Mouse (Mus musculus): ENCODE results near the gene Trpv2.

Gene Trpv2

GRCm38 (mm10) chr11:62573959-62574702, at the start of gene Trpv2:
Trpv2 (plus strand) TSS chr11:62574486.
- no peak for DNase-seq

GRCm38 (mm10) chr11:62537089-62537488, 37.2 kb upstream of the Trpv2 start:
- no peak for DNase-seq

DNA sequence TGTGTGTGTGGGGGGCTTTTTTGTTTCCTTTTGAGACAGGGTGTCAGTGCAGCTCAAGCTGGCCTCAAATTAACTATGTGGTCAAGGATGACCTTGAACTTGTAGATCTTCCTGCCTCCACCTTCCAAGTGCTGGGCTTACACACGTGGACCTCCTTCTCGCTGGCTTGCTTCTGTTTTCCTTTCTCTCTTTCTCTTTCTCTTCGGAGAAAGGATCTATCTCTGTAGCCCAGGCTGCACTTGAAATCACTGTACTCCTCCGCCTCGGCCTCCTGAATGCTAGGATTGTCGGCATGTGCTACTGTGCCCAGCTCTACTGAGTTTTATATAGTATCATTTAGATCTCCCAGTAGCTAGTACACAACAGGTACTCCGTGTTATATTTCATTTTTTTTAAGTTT, 36.7 kb upstream of the Trpv2 start:
- DNase-seq: no peak

DNA sequence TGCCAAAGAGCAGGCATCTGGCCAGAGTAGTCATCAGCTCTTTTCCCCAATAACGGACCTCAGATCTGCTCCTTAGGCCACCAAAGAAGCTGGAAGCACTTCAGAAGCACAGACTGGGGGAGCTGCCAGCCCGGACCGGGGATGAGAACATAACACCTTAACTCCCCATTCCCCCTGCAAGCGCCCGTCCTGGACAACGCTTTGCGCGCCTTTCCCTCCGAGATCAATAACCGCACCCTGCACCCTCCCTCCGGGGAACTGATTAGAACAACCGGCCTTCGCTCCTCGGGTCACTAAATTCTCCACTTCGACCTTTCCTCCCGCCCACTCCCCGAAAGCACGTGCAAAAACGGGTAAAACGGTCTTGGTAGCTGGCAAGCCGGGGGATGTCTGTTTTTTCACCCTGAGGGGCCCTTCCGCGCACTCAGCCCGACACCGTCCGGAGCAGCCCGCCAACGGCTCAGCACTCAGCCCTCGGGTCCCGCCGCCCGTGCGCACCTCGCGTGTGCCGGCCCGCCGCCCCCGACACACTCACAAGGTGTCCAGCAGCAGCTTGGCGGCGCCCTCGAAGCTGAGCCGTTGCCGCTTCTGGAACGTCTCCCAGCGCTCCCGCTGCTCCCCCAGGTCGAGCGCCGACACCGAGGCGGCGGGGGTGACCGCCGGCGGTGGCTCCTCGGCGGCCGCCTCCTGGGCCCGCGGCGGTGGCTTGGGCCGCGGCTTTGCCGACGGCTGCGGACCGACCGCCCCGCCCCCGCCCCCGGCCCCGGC, 35.8 kb upstream of the Trpv2 start:
- DNase-seq: peak; percentile 58

DNA sequence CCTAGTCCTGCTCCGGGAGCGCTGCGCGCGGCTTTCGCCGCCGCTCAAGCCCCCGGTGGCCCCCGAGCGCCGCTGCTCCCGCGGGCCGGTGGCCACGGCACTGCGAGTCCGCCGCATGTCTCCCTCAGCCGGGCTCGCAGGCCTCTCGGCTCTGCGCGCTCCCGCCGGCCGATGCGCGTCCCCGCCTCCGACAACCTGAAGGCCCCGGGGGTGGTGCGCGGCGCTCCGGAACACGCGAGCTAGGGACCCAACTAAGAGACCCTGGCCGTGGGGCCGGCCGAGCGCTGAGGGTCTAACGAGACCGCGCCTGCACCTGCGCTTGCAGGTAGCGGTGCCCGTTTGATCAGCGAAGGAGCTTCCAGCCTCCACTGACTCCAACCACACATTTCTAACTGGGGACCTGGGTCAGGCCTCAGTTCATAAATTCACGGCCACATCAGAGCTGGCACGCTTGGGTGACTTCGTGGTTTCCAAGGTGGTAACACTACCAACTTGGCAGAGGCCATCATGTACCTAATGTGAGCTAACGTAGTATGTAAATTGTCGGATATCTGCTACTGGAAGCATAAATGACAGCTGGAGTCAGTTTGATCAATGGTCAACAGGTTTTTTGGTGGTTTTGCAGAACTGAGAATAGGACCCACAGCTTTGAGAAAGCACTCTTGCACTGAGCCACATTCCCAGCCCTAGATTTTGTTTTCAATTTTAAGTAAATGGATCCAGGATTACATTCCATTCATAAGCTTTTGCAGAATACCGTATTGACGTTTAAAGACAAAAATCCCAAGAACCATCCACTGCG, 35.0 kb upstream of the Trpv2 start, which contains the start of gene Cenpv:
Gene Cenpv (minus strand): TSS at position 173 of the 802 bp plus-strand sequence.
- peak; percentile 77 for DNase-seq

DNA sequence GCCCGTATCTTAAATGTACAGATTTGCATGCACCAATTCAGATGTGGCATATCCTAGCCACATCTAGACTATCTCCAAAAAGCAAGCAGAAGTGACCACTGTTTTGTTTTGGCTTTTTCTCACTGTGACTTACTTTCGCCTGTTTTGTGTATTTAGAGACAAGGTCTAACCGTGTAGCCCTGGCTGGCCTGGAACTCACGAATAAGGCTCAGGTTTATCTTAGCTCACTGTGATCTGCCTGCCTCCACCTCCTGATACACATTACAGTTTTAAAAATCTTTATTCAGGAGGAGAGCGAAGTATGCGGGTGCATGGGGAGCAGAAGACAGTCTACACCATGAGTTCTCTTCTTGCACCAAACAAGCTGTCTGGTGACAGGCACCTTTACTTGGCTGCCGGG, 34.1 kb upstream of the Trpv2 start:
- DNase-seq: no peak

GRCm38 (mm10) chr11:62540969-62541368, 33.3 kb upstream of the Trpv2 start:
- DNase-seq: no peak

- DNase-seq: no peak
Measured at GRCm38 (mm10) chr11:62541581-62541980, 32.7 kb upstream of the Trpv2 start.

DNA sequence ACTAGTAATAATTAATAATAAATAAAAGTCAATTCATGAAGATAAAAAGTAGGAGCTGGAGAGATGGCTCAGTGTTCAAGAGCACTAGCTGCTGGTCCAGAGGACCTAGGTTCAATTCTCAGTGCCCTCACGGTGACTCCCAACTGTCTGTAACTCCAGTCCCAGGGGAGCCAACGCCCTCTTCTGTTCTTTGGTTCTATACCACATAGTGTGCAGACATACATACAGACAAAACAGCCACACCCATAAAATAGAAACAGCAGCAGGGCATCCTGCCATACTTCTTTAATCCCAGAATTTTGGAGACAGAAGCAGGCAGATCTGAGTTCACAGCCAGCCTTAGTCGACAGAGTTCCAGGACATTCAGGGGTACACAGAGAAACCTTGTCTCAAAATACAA, 30.3 kb upstream of the Trpv2 start:
- DNase-seq: no peak

- peak; percentile 38 for DNase-seq
Measured at GRCm38 (mm10) chr11:62549782-62550181, 24.5 kb upstream of the Trpv2 start.

DNA sequence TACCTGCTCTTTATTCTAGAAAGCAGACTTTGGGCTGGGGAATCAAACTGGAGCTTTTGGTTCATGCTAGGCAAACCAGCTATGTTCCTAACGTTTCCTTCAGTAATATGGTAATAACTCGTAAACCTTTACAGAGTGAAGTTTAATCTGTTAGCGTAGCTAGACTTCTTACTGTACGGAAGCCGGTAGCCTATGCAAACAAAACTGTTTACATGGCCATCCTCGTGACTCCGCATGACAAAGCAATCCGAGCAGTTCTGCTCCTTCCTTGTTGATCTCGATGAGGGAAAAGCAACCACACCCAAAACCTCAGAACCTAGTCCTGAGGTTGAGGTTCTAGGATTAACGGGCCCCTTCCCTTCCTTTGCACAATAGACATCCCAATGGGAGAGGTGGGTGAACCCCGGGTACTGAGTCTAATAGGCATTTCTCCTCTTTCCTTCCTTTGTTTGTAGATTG, 24.0 kb upstream of the Trpv2 start:
- DNase-seq: peak; percentile 27

GRCm38 (mm10) chr11:62550727-62551225, 23.5 kb upstream of the Trpv2 start, which contains the start of gene Ubb:
Ubb (plus strand) TSS chr11:62551171.
- peak; percentile 100 for DNase-seq

- peak; percentile 93 for DNase-seq
Measured at GRCm38 (mm10) chr11:62551226-62552119, 22.8 kb upstream of the Trpv2 start.

- no peak for DNase-seq
Measured at GRCm38 (mm10) chr11:62553186-62553585, 21.1 kb upstream of the Trpv2 start.

DNA sequence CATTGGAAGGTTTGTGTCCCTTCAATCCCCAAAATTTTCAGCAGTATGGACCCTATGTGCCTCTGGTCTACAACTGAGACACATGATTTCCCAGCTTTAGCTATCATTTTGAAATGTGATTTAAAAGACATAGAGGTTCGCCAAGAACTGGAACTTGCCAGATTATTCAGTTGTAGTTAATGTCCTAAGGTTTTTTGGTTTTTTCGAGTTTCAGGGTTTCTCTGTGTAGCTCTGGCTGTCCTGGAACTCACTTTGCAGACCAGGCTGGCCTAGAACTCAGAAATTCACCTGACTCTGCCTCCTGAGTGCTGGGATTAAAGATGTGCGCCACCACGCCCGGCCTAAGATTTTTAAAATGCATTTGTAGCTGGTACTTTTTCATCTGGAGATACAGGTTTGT, 20.7 kb upstream of the Trpv2 start:
- no peak for DNase-seq

- DNase-seq: no peak
Measured at GRCm38 (mm10) chr11:62554163-62554855, 20.0 kb upstream of the Trpv2 start.

- no peak for DNase-seq
Measured at GRCm38 (mm10) chr11:62554934-62555517, 19.3 kb upstream of the Trpv2 start.

GRCm38 (mm10) chr11:62555896-62556412, 18.3 kb upstream of the Trpv2 start:
- no peak for DNase-seq

GRCm38 (mm10) chr11:62557205-62557604, 17.1 kb upstream of the Trpv2 start:
- DNase-seq: no peak

- DNase-seq: no peak
Measured at GRCm38 (mm10) chr11:62558152-62558551, 16.1 kb upstream of the Trpv2 start.
